Mouse (Mus musculus): ENCODE results near the gene Gas2l2.

Gene Gas2l2

GRCm38 (mm10) chr11:83394802-83395439 is 34.3 kb downstream of the Gas2l2 start:
- no peak for DNase-seq (ENCODE audit: low spot score)

DNA sequence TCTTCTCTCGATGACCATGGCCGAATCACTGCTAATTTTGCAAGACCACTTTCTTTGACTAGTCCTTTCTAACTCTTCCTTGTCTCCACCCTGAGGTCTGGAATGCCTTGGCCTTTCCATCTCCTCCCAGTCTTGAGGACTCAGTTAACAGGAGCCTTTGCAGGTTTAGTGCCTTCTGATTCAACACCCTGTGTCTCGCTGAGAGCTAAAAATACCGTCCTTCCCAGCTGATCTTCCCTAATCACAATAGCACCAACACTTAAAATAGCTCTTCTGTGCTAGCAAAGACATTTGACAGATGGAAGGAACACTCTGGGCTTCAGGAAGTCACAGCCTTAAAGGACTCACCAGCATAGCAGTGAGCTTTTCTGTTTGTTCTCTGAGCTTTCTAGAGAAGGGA is 36.2 kb downstream of the Gas2l2 start:
- DNase-seq (ENCODE audit: low spot score) = no peak

DNA sequence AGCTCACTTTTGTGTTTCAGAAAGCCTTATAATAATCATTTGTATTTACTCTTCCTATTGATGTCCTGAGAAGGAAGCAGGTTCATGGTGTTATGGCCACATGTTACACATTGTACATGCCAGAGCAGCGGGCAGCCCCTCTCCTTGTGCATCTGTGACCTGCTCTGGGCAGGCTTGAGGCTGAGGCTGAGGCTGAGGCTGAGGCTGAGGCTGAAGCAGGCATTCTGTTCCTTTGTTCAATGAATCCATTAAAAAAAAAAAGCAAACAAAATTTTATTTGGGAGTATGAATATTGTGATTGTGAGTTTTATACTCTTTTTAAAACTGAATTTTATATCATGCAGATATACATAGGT is 45.7 kb downstream of the Gas2l2 start:
- no peak for DNase-seq (ENCODE audit: low spot score)

DNA sequence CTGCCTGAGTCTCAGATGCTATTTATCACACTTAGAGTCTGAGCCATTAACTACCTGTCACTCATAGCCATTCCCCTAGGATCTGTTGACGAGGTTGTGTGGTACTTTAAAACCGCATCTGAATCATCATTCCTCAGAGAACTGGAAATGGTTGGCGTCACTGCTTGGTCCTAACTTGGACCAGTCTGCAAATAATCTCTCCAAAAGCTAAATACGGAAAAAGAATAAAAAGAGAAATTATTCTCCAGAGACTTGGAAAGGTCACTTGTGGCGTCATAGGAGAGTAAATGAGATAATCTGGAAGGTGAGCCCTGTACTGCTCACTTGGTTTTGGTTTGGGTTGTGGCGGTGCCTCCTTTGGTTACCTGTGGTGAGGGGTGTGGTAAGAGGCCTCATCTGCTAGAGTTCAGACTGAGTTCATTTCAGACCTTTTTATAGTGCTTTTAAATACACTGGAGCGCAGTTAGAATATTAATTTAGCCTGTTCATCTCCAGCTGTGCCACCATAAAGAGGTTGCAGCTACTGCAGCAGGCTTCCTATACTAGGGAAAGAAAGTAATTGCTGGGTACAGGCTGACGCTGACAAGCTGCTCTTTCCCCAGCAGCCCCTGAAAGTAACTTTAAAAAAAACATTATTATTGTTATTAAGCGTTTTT is 46.3 kb downstream of the Gas2l2 start:
- no peak for DNase-seq (ENCODE audit: low spot score)

- peak; percentile 10 for DNase-seq (ENCODE audit: low spot score)
Observed at GRCm38 (mm10) chr11:83379745-83380341, 49.4 kb downstream of the Gas2l2 start.
